Mouse (Mus musculus): ENCODE results near the gene Macf1.
"Not testable (repeated sequence)": the region's sequence is repeated elsewhere in the genome, so short reads cannot be mapped to it uniquely, and the experiment has no call there.

Gene Macf1

GRCm38 (mm10) chr4:123335796-123336585 lies 348.2 kb downstream of the Macf1 start:
- no peak for DNase-seq

GRCm38 (mm10) chr4:123335244-123335643 lies 348.9 kb downstream of the Macf1 start:
- not testable (repeated sequence) for DNase-seq

- no peak for DNase-seq
Observed at GRCm38 (mm10) chr4:123334177-123334576, 350.0 kb downstream of the Macf1 start.

GRCm38 (mm10) chr4:123333151-123333550 lies 351.0 kb downstream of the Macf1 start:
- DNase-seq, result no peak

GRCm38 (mm10) chr4:123331961-123332360 lies 352.2 kb downstream of the Macf1 start:
- DNase-seq, result not testable (repeated sequence)

GRCm38 (mm10) chr4:123331326-123331725 lies 352.8 kb downstream of the Macf1 start:
- no peak for DNase-seq

- DNase-seq, result no peak
Observed at GRCm38 (mm10) chr4:123328946-123329345, 355.2 kb downstream of the Macf1 start.

- no peak for DNase-seq
Observed at GRCm38 (mm10) chr4:123327630-123328029, 356.5 kb downstream of the Macf1 start.

- no peak for DNase-seq
Observed at GRCm38 (mm10) chr4:123326087-123326486, 358.1 kb downstream of the Macf1 start.

GRCm38 (mm10) chr4:123323534-123323933 lies 360.6 kb downstream of the Macf1 start, which contains the start of gene Oxct2a:
Oxct2a (minus strand) TSS chr4:123323634.
- no peak for DNase-seq

- DNase-seq, result not testable (repeated sequence)
Observed at GRCm38 (mm10) chr4:123322910-123323309, 361.2 kb downstream of the Macf1 start.

- DNase-seq, result no peak
Observed at GRCm38 (mm10) chr4:123314497-123314896, 369.7 kb downstream of the Macf1 start.

GRCm38 (mm10) chr4:123313010-123313409 lies 371.1 kb downstream of the Macf1 start:
- no peak for DNase-seq

GRCm38 (mm10) chr4:123311845-123312244 lies 372.3 kb downstream of the Macf1 start:
- DNase-seq, result no peak

- no peak for DNase-seq
Observed at GRCm38 (mm10) chr4:123308292-123308691, 375.9 kb downstream of the Macf1 start.

GRCm38 (mm10) chr4:123306999-123307398 lies 377.2 kb downstream of the Macf1 start:
- DNase-seq, result peak; percentile 33

- no peak for DNase-seq
Observed at GRCm38 (mm10) chr4:123305789-123306188, 378.4 kb downstream of the Macf1 start.
